Mouse (Mus musculus): ENCODE results near the gene Mrpl14.

GRCm38 (mm10) chr17:45736311-45737077 lies 50.4 kb downstream of the Mrpl14 start:
- TF ChIP-seq MAFK (IDR thresholded peaks at IDR 0.05; ENCODE audit: insufficient read depth, low read depth, low read length) (no peak), HCFC1 (IDR thresholded peaks at IDR 0.05; ENCODE audit: borderline replicate concordance, insufficient read depth, low read length) (0 out of 2 replicates have a peak, but pooled peaks have one; percentile 17), ZC3H11A (IDR thresholded peaks at IDR 0.05; ENCODE audit: borderline replicate concordance, low read depth, low read length) (no peak)
